Mouse (Mus musculus) c-Kit-negative CD71-positive TER-119-positive erythroid progenitor cells, embryonic 14.5 days (primary cell): ENCODE data around the gene Cby1.

Experiments
- DNase-seq: peaks from one replicate; pipeline ENCODE4 v3.0.0-alpha.2; 2013; ENCODE audit warnings: low read depth, low spot score

Gene Cby1

DNA sequence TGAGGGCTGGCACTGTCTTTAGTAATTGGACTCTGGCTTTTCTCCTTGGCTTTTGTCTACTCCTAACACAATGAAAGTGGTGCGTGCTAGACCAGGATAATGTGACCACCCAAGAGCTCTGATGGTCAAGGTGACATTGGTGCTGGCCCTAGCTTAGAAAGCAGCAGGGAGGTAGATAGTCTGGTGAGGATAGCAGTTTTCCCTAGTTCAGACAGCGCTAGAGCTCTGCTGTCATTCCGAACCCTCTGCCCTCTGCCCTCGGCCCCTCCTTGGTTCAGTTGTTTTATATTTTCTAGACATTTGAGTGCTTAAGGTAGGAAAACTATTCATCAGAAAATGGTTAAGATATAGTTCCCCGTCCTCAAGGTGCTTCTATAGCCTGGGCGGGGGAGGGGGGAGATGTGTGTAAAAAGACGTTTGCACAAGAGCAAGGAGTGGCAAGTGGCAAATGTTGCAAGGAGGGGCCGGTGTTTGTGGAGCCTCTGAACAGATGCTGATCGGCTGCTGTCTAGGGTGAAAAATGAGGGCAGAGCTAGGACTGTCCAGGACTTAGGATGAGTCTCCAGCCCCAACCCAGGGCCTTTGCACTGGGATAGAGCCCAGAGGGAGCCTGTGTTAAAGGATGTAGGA is 38.7 kb downstream of the Cby1 start:
- DNase-seq: no peak

- DNase-seq: no peak
These were observed 47.7 kb downstream of the Cby1 start for GRCm38 (mm10) chr15:79706603-79707214.

DNA sequence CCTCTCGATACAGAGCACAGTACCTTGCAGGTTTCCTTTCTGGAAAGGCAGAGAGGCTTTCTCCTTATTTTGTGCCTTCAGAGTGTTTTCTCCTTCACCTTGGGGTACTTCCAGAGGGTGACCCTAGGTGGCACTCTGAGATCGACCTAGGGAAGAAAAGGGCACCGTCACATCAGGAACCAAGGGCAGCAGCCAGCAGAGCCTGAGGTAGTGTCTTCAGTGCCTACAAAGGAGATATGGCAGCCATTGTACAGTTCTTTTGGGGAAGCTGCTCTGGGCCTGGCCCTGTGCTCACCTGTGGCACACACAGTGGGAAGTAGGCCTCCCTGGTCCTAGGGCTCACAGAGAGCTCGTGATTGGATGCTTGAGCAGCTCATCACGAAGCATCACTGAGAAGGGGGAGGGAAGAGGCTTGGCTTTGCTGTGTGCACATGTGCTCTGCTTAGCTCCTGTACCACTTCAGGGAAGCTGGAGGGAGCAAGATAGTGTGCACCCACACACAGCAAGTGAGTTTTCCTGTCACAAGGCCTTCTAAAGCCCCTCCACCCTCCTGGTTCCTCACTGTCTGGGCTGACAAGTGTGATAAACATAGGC is 49.3 kb downstream of the Cby1 start:
- no peak for DNase-seq

- no peak for DNase-seq
These were observed 56.6 kb downstream of the Cby1 start for GRCm38 (mm10) chr15:79715646-79716045.

- no peak for DNase-seq
These were observed 57.7 kb downstream of the Cby1 start for GRCm38 (mm10) chr15:79716710-79717109.
